In the genomic region with DNA sequence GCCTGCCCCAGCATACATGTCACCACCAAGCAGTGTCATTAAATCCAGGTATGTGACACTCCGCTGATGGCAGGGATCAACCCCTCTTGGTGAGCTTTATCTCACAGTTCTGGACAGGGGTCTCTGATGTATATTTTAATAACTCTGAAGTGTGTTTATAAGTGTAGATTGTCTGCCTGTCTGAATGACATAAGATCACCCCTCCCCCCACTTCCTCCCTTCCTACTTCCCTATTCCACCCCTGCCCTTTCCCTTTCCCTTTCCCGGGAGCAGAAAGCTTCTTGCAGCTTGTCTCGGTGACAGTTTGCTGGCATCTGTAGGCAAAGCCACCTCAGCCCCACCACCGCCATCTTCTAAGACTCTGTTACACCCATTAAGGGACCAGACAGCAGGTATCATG, we compare ENCODE assay signal across 19 mouse cellular contexts. TPM values are rescaled to one million over a fixed set of nuclear protein-coding genes. Genes with fewer than 3 reads are reported as not detected.
"Had no signal": no experiment of that assay in that cellular context is flagged by ENCODE, and none has a peak within 500 bp of the region (broad histone marks: within the 10 kb centered on the region; RNA-seq: fewer than 3 reads in every experiment).

No protein-coding gene starts in this region.

- DNase-seq: lung, adult 18-20 months; lung, embryonic 14.5 days; lung, postnatal 10 days; lung, postnatal 4 days; midbrain, embryonic 14.5 days; retina, postnatal 1 day; right cerebral cortex, adult 18-20 months; right cerebral cortex, postnatal 25 days; right cerebral cortex, postnatal 4 days; spleen, adult 18-20 months; thymus, adult 18-20 months; thymus, postnatal 14 days; thymus, postnatal 36 days had no signal

- H3K27me3 ChIP-seq: midbrain, embryonic 12.5 days had no signal

- H3K9me3 ChIP-seq: midbrain, embryonic 10.5 days; midbrain, embryonic 12.5 days had no signal

- H3K4me2 ChIP-seq: lung, embryonic 14.5 days; midbrain, embryonic 12.5 days had no signal

- H3K4me3 ChIP-seq: midbrain, embryonic 10.5 days; midbrain, embryonic 12.5 days; myocyte had no signal

- H3K9ac ChIP-seq: liver, embryonic 14.5 days; lung, embryonic 14.5 days; midbrain, embryonic 12.5 days had no signal

- ATAC-seq: midbrain, embryonic 16.5 days had no signal

- H3K27ac ChIP-seq: liver, embryonic 14.5 days; midbrain, embryonic 10.5 days; midbrain, embryonic 12.5 days had no signal

RNA-seq across cellular contexts. Expression of gene Phf21b, which starts 11.0 kb away (rescaled TPM):
- polyA plus RNA-seq: liver, embryonic 16.5 days had no signal
